Mouse (Mus musculus) thymus, postnatal 25 days (tissue): ENCODE results near the gene Clp1.

ENCODE experiments used
- DNase-seq: peaks from one replicate; pipeline ENCODE4 v3.0.0; 2022

Gene Clp1

GRCm38 (mm10) chr2:84727172-84727858 is at the start of gene Clp1:
Gene Clp1, minus strand, starts transcription at chr2:84727350.
- peak; percentile 94 for DNase-seq

- DNase-seq: no peak
These were observed 48.5 kb upstream of the Clp1 start for GRCm38 (mm10) chr2:84775665-84776064.

GRCm38 (mm10) chr2:84775241-84775640 is 48.1 kb upstream of the Clp1 start, which contains the start of gene Serping1:
Gene Serping1, minus strand, starts transcription at chr2:84775444.
- DNase-seq: no peak

GRCm38 (mm10) chr2:84774751-84775150 is 47.6 kb upstream of the Clp1 start:
- DNase-seq: no peak

- DNase-seq: no peak
These were observed 46.0 kb upstream of the Clp1 start for GRCm38 (mm10) chr2:84773195-84773594.

GRCm38 (mm10) chr2:84772454-84772853 is 45.3 kb upstream of the Clp1 start:
- DNase-seq: no peak

GRCm38 (mm10) chr2:84770501-84770900 is 43.4 kb upstream of the Clp1 start:
- DNase-seq: no peak

GRCm38 (mm10) chr2:84762818-84763217 is 35.7 kb upstream of the Clp1 start:
- no peak for DNase-seq

GRCm38 (mm10) chr2:84762295-84762694 is 35.1 kb upstream of the Clp1 start:
- DNase-seq: no peak

- no peak for DNase-seq
These were observed 34.7 kb upstream of the Clp1 start for GRCm38 (mm10) chr2:84761840-84762239.

GRCm38 (mm10) chr2:84761309-84761708 is 34.2 kb upstream of the Clp1 start:
- DNase-seq: no peak

GRCm38 (mm10) chr2:84760777-84761176 is 33.6 kb upstream of the Clp1 start:
- DNase-seq: no peak

GRCm38 (mm10) chr2:84758542-84759127 is 31.5 kb upstream of the Clp1 start:
- no peak for DNase-seq

- no peak for DNase-seq
These were observed 30.0 kb upstream of the Clp1 start for GRCm38 (mm10) chr2:84757026-84757682.

GRCm38 (mm10) chr2:84756245-84756644 is 29.1 kb upstream of the Clp1 start:
- DNase-seq: no peak

- DNase-seq: no peak
These were observed 23.0 kb upstream of the Clp1 start for GRCm38 (mm10) chr2:84750115-84750514.

- no peak for DNase-seq
These were observed 17.0 kb upstream of the Clp1 start for GRCm38 (mm10) chr2:84744126-84744525.

GRCm38 (mm10) chr2:84743561-84743960 is 16.4 kb upstream of the Clp1 start, which contains the start of gene Gm19426:
Gene Gm19426, minus strand, starts transcription at chr2:84743655.
- DNase-seq: peak; percentile 30

GRCm38 (mm10) chr2:84742451-84743283 is 15.5 kb upstream of the Clp1 start:
- DNase-seq: no peak

- DNase-seq: no peak
These were observed 14.8 kb upstream of the Clp1 start for GRCm38 (mm10) chr2:84741841-84742450.

- DNase-seq: peak; percentile 25
These were observed 13.6 kb upstream of the Clp1 start for GRCm38 (mm10) chr2:84740608-84741333.
